Mouse (Mus musculus): Measurements from ENCODE around the gene Crb1.

Gene Crb1

GRCm38 (mm10) chr1:139223804-139224203, 153.1 kb downstream of the Crb1 start:
- DNase-seq (ENCODE audit: low spot score): no peak

GRCm38 (mm10) chr1:139215311-139215710, 161.6 kb downstream of the Crb1 start:
- no peak for DNase-seq (ENCODE audit: low spot score)

- no peak for DNase-seq (ENCODE audit: low spot score)
Measured at GRCm38 (mm10) chr1:139210505-139210904, 166.4 kb downstream of the Crb1 start.

- no peak for DNase-seq (ENCODE audit: low spot score)
Measured at GRCm38 (mm10) chr1:139209796-139210195, 167.1 kb downstream of the Crb1 start.

GRCm38 (mm10) chr1:139206259-139206658, 170.6 kb downstream of the Crb1 start:
- DNase-seq (ENCODE audit: low spot score): no peak

- no peak for DNase-seq (ENCODE audit: low spot score)
Measured at GRCm38 (mm10) chr1:139203026-139203425, 173.9 kb downstream of the Crb1 start.

- DNase-seq (ENCODE audit: low spot score): no peak
Measured at GRCm38 (mm10) chr1:139194428-139195028, 182.4 kb downstream of the Crb1 start.

- no peak for DNase-seq (ENCODE audit: low spot score)
Measured at GRCm38 (mm10) chr1:139194011-139194410, 182.9 kb downstream of the Crb1 start.

- DNase-seq (ENCODE audit: low spot score): no peak
Measured at GRCm38 (mm10) chr1:139192635-139193034, 184.3 kb downstream of the Crb1 start.

GRCm38 (mm10) chr1:139180481-139181149, 196.3 kb downstream of the Crb1 start:
- DNase-seq (ENCODE audit: low spot score): no peak

GRCm38 (mm10) chr1:139179707-139180106, 197.2 kb downstream of the Crb1 start:
- DNase-seq (ENCODE audit: low spot score): no peak

- no peak for DNase-seq (ENCODE audit: low spot score)
Measured at GRCm38 (mm10) chr1:139174058-139174832, 202.7 kb downstream of the Crb1 start.

GRCm38 (mm10) chr1:139162814-139163213, 214.1 kb downstream of the Crb1 start:
- DNase-seq (ENCODE audit: low spot score): peak; percentile 7

- DNase-seq (ENCODE audit: low spot score): no peak
Measured at GRCm38 (mm10) chr1:139161619-139162018, 215.3 kb downstream of the Crb1 start.

- DNase-seq (ENCODE audit: low spot score): peak; percentile 9
Measured at GRCm38 (mm10) chr1:139156397-139156796, 220.5 kb downstream of the Crb1 start.

- no peak for DNase-seq (ENCODE audit: low spot score)
Measured at GRCm38 (mm10) chr1:139153493-139153892, 223.4 kb downstream of the Crb1 start.

- DNase-seq (ENCODE audit: low spot score): no peak
Measured at GRCm38 (mm10) chr1:139153006-139153405, 223.9 kb downstream of the Crb1 start.

Measured in ovary, postnatal 14 days (tissue).